Mouse (Mus musculus) ES-E14 (cell line): Measurements from ENCODE around the gene Spin1. TPM values are rescaled to one million over a fixed set of nuclear protein-coding genes. Genes with fewer than 3 reads are reported as not detected.
"Not testable (repeated sequence)": the region's sequence is repeated elsewhere in the genome, so short reads cannot be mapped to it uniquely, and the experiment has no call there.

Source experiments
- DNase-seq: peaks from one replicate; pipeline ENCODE4 v3.0.0-alpha.2; 2013; ENCODE audit warnings: low read depth, low spot score
- H3K27ac ChIP-seq: 2 replicates; pipeline ENCODE4 v1.5.1; 2012; ENCODE audit warnings: low read depth, mild to moderate bottlenecking, low read length, moderate library complexity, mixed read lengths; ENCODE audit not compliant: poor library complexity, insufficient read depth, severe bottlenecking
- H3K36me3 ChIP-seq: 2 replicates; pipeline ENCODE4 v1.6.1; 2012; ENCODE audit warnings: mild to moderate bottlenecking, low read length, moderate library complexity, mixed read lengths; ENCODE audit not compliant: control insufficient read depth, poor library complexity, insufficient read depth, severe bottlenecking
- H3K4me1 ChIP-seq, 2 experiments: fragments of 150-350 bp in 1 of 2; sonication (generic) in 1 of 2; 2 replicates each; pipeline ENCODE4 v1.6.1; 2012; ENCODE audit warnings: low read length in 2 of 2, mild to moderate bottlenecking in 1 of 2, mixed read lengths in 1 of 2; ENCODE audit not compliant: control insufficient read depth in 2 of 2, insufficient read depth in 2 of 2, poor library complexity in 1 of 2
- H3K4me3 ChIP-seq, 2 experiments: fragments of 150-350 bp in 1 of 2; sonication (generic) in 1 of 2; 2 replicates each; pipeline ENCODE4 v1.5.1; 2012; ENCODE audit warnings: low read length in 2 of 2, low read depth in 1 of 2, mild to moderate bottlenecking in 1 of 2, mixed read lengths in 1 of 2; ENCODE audit not compliant: insufficient read depth in 1 of 2, poor library complexity in 1 of 2, severe bottlenecking in 1 of 2
- H3K9ac ChIP-seq: 2 replicates; pipeline ENCODE4 v1.6.1; 2012; ENCODE audit warnings: low read depth, mild to moderate bottlenecking, low read length, mixed read lengths; ENCODE audit not compliant: poor library complexity, insufficient read depth, severe bottlenecking
- H3K9me3 ChIP-seq: fragments of 150-350 bp; sonication (generic); 2 replicates; pipeline ENCODE4 v1.6.1; 2012; ENCODE audit warnings: low read depth, mild to moderate bottlenecking, low read length; ENCODE audit not compliant: control insufficient read depth, insufficient read depth
- CHD2 ChIP-seq: IDR thresholded peaks from 2 replicates; pipeline ENCODE4 v1.6.1; 2014; ENCODE audit warnings: mild to moderate bottlenecking, low read depth, low read length, inconsistent platforms
- HCFC1 ChIP-seq: IDR thresholded peaks from 2 replicates; pipeline ENCODE4 v1.6.1; 2012; ENCODE audit warnings: low read length, inconsistent platforms, borderline replicate concordance; ENCODE audit not compliant: insufficient read depth
- MAFK ChIP-seq: IDR thresholded peaks from 2 replicates; pipeline ENCODE4 v1.6.1; 2014; ENCODE audit warnings: mild to moderate bottlenecking, low read depth, low read length, inconsistent platforms; ENCODE audit not compliant: insufficient read depth
- ZC3H11A ChIP-seq: IDR thresholded peaks from 2 replicates; pipeline ENCODE4 v1.6.1; 2012; ENCODE audit warnings: low read depth, mild to moderate bottlenecking, inconsistent platforms, low read length, borderline replicate concordance
- ZNF384 ChIP-seq: IDR thresholded peaks from 2 replicates; pipeline ENCODE4 v1.6.1; 2012; ENCODE audit warnings: low read depth, low read length, inconsistent platforms
- in situ Hi-C, 2 experiments: fragments of 600-800 bp; cut with MboI; formaldehyde crosslinking; loops; one replicate each; pipeline ENCODE4 v1.15.1; 2025; ENCODE audit warnings: low sequenced_read_pairs in 2 of 2, inconsistent platforms in 1 of 2; ENCODE audit not compliant: unreplicated experiment in 2 of 2
- total RNA-seq: library from RNA; depleted of rRNA; stranded (reverse); fragments of 300-350 nt; gene quantifications from 2 replicates; pipeline ENCODE4 v1.2.3, GENCODE M21; 2012

Spin1 gene
- total RNA-seq, 1 experiment, result 36.4 TPM

- Histone ChIP-seq H3K4me3 (no peak overlapping the region), H3K4me1 (peaks cover 0 to 3% of the 10 kb centered on the region in 2 experiments; a peak in 1 of 4 replicates), H3K27ac (no peak overlapping the region), H3K9ac (no peak overlapping the region), H3K36me3 (no peaks in the 10 kb centered on the region; the same call in 1 of the 2 replicates), H3K9me3 (no peaks in the 10 kb centered on the region)
- peak; percentile 60 for TF ChIP-seq MAFK
- TF ChIP-seq CHD2, result no peak
- in situ Hi-C loops, result no loop called here
- no peak for DNase-seq
These were observed 27.5 kb upstream of the Spin1 start for GRCm38 (mm10) chr13:51072917-51073843.

GRCm38 (mm10) chr13:51074081-51074680, 26.5 kb upstream of the Spin1 start:
- in situ Hi-C loops, result no loop called here
- no peak for DNase-seq
- no peaks in the 10 kb centered on the region; the same call in 1 of the 2 replicates for H3K36me3 ChIP-seq

GRCm38 (mm10) chr13:51076191-51076590, 24.5 kb upstream of the Spin1 start:
- H3K27ac ChIP-seq, H3K36me3 ChIP-seq, DNase-seq, in situ Hi-C loops, H3K4me1 ChIP-seq, H3K9me3 ChIP-seq, H3K9ac ChIP-seq, H3K4me3 ChIP-seq: not testable (repeated sequence)

More at GRCm38 (mm10) chr13:51074081-51074680, 26.5 kb upstream of the Spin1 start:
- Histone ChIP-seq H3K4me3 (no peak overlapping the region), H3K9ac (no peak overlapping the region), H3K9me3 (no peaks in the 10 kb centered on the region), H3K4me1 (peaks cover 0 to 4% of the 10 kb centered on the region in 2 experiments; a peak in 2 of 4 replicates), H3K27ac (no peak overlapping the region)
- TF ChIP-seq ZNF384, result no peak
- TF ChIP-seq CHD2, result no peak
- TF ChIP-seq HCFC1, result no peak
- no peak for TF ChIP-seq ZC3H11A

GRCm38 (mm10) chr13:51078586-51078985, 22.1 kb upstream of the Spin1 start:
- DNase-seq, H3K4me3 ChIP-seq, H3K27ac ChIP-seq, H3K9me3 ChIP-seq, H3K36me3 ChIP-seq, H3K4me1 ChIP-seq, in situ Hi-C loops, H3K9ac ChIP-seq: not testable (repeated sequence)

GRCm38 (mm10) chr13:51080801-51081200, 19.9 kb upstream of the Spin1 start:
- TF ChIP-seq ZNF384 (no peak), CHD2 (no peak), HCFC1 (no peak), ZC3H11A (no peak), MAFK (no peak)
- in situ Hi-C loops, result no loop called here
- no peak overlapping the region for H3K9ac ChIP-seq
- H3K36me3 ChIP-seq, result no peaks in the 10 kb centered on the region; the same call in none of the 2 replicates
- no peak for DNase-seq
- no peak overlapping the region for H3K27ac ChIP-seq
- peaks cover 0 to 7% of the 10 kb centered on the region in 2 experiments; a peak in 3 of 4 replicates for H3K4me1 ChIP-seq
- H3K4me3 ChIP-seq, result no peak overlapping the region
- H3K9me3 ChIP-seq, result peaks cover 2% of the 10 kb centered on the region; the same call in 1 of the 2 replicates
